Mouse (Mus musculus) CH12.LX (cell line): ENCODE data around the gene D1Ertd622e.

Experiments used
- BHLHE40 ChIP-seq: IDR thresholded peaks from 2 replicates; pipeline ENCODE4 v1.6.1; 2011; ENCODE audit warnings: mild to moderate bottlenecking, low read depth, low read length, improper control_type of control experiment
- CHD1 ChIP-seq: IDR thresholded peaks from 2 replicates; pipeline ENCODE4 v1.6.1; 2012; ENCODE audit warnings: low read depth, low read length, improper control_type of control experiment, inconsistent platforms
- CTCF ChIP-seq, 2 experiments: IDR thresholded peaks in 1 of 2; conservative IDR thresholded peaks in 1 of 2; 2 replicates each; pipeline ENCODE4 v1.5.1; 2011 to 2012; ENCODE audit warnings: low read depth in 2 of 2, low read length in 2 of 2, improper control_type of control experiment in 1 of 2, inconsistent platforms in 1 of 2, mild to moderate bottlenecking in 1 of 2, moderate library complexity in 1 of 2
- EP300 ChIP-seq: IDR thresholded peaks from 2 replicates; pipeline ENCODE4 v1.6.1; 2011; ENCODE audit warnings: low read length, improper control_type of control experiment
- KAT2A ChIP-seq: IDR thresholded peaks from 2 replicates; pipeline ENCODE4 v1.6.1; 2012; ENCODE audit warnings: low read length, improper control_type of control experiment, inconsistent platforms; ENCODE audit not compliant: insufficient replicate concordance
- MAFK ChIP-seq: IDR thresholded peaks from 2 replicates; pipeline ENCODE4 v1.6.1; 2011; ENCODE audit warnings: low read length, improper control_type of control experiment; ENCODE audit not compliant: insufficient replicate concordance
- MAX ChIP-seq: IDR thresholded peaks from 2 replicates; pipeline ENCODE4 v1.6.1; 2011; ENCODE audit warnings: low read length, improper control_type of control experiment
- MYC ChIP-seq: IDR thresholded peaks from 2 replicates; pipeline ENCODE4 v1.6.1; 2011; ENCODE audit warnings: low read depth, mild to moderate bottlenecking, improper control_type of control experiment, low read length
- POLR2AphosphoS2 ChIP-seq: IDR thresholded peaks from 2 replicates; pipeline ENCODE4 v1.6.1; 2011; ENCODE audit warnings: low read depth, low read length, improper control_type of control experiment
- TCF12 ChIP-seq: IDR thresholded peaks from 2 replicates; pipeline ENCODE4 v1.6.1; 2014; ENCODE audit warnings: low read depth, mild to moderate bottlenecking, inconsistent platforms, low read length, improper control_type of control experiment
- UBTF ChIP-seq: IDR thresholded peaks from 2 replicates; pipeline ENCODE4 v1.6.1; 2012; ENCODE audit warnings: low read depth, mild to moderate bottlenecking, inconsistent platforms, low read length, improper control_type of control experiment, moderate library complexity
- ZC3H11A ChIP-seq: IDR thresholded peaks from 2 replicates; pipeline ENCODE4 v1.6.1; 2012; ENCODE audit warnings: low read depth, mild to moderate bottlenecking, inconsistent platforms, low read length, improper control_type of control experiment
- ZNF384 ChIP-seq: IDR thresholded peaks from 2 replicates; pipeline ENCODE4 v1.6.1; 2012; ENCODE audit warnings: low read depth, low read length, improper control_type of control experiment, inconsistent platforms

DNA sequence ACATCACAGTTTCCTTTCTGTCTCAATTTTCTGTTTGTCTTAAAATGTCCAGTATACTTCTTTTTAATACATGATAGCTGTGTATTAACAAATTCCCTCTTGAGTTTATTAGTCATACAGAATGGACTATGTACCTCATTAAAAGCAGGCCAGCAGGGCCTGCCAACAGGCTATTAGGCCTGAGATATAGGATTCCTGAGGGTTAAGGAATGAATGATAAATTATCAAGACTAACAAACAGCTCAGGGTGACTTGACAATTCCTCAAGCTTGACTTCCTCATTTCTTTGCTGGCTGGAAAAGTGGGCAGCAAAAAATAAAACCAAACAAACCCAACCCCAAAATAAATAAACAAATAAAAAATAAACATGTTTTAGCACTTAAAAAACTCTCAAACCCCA, 43.5 kb upstream of the D1Ertd622e start:
- TF ChIP-seq CTCF (conservative IDR thresholded peaks at IDR 0.05 in 1 of 2, IDR thresholded peaks at IDR 0.05 in 1 of 2; ENCODE audit: low read depth in 2 of 2, low read length in 2 of 2): no peak
- no peak for TF ChIP-seq CHD1
- TF ChIP-seq MAFK: no peak
- no peak for TF ChIP-seq ZC3H11A
- TF ChIP-seq TCF12: no peak
- no peak for TF ChIP-seq BHLHE40
- TF ChIP-seq POLR2AphosphoS2: no peak
- TF ChIP-seq MYC: no peak
- no peak for TF ChIP-seq EP300
- TF ChIP-seq MAX: no peak
- no peak for TF ChIP-seq KAT2A
- TF ChIP-seq UBTF: no peak
- TF ChIP-seq ZNF384: no peak
